Mouse (Mus musculus) left cerebral cortex, postnatal 10 days (tissue): ENCODE results near the gene Nlrc4. TPM values are rescaled to one million over a fixed set of nuclear protein-coding genes. Genes with fewer than 3 reads are reported as not detected.
"Not testable (repeated sequence)": the region's sequence is repeated elsewhere in the genome, so short reads cannot be mapped to it uniquely, and the experiment has no call there.

ENCODE experiments used
- DNase-seq, 2 experiments: peaks; one replicate each; pipeline ENCODE4 v3.0.0; 2021 to 2022; ENCODE audit warnings: low spot score in 2 of 2, mixed read lengths in 1 of 2; ENCODE audit errors: extremely low spot score in 1 of 2
- intact Hi-C: fragments of 180-260 bp; cut with DNase I; formaldehyde crosslinking; loops from one replicate; pipeline ENCODE4 v1.15.1; 2025
- total RNA-seq, 2 experiments: library from RNA; stranded (reverse); gene quantifications; 2 replicates each; pipeline ENCODE4 v1.2.3; 2021

Nlrc4 gene
- total RNA-seq: under 1 TPM; 0.11 to 0.28 TPM

DNA sequence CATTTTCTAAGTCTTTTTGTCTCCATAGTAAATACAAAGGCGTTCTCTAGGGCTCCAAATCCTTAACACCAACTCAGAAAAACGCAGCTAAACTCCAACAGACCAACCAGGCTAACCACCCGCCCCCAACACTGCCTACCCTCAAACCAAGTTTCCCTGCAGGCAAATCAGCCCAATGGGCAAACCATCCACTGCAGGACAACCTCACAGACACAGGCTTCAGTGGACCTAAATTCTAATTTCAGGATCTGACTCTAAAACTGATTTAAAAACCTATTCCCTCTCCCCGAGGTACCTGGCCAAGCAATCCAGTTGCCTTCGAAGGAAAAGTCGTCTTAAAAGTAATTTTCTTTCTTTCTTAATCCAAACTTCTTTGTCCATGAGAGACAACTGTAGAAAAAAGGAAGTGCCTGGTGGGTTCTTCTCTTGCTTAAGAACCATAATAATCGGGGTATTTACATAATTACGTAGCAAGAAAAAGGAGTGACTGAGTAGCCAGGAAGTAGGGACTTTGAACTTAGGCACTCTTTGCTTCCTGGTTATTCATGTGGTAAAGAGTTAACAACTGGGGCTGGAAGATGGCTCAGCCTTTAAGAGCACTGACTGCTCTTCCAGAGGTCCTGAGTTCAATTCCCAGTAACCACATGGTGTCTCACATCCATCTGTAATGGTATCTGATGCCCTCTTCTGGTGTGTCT lies at the start of gene Nlrc4:
Gene Nlrc4 (minus strand): TSS at position 432 of the 698 bp plus-strand sequence.
- intact Hi-C loops: no loop called here
- DNase-seq: no peak

DNA sequence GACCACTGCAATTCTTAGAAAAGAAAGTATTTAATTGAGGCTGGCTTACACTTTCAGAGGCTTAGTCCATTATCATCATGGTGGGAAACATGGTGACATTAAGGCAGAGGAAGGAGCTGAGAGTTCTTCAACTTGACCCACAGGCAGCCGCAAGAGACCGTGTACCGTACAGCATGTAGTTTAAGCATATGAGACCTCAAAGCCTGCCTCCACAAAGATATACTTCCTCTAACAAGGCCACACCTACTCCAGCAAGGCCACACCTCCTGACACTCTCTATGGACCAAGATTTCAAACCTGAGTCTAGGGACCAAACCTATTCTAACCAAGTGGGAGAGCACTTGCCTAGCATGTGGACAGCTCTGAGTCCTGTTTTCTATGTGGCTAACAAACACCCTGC lies 49.7 kb upstream of the Nlrc4 start:
- intact Hi-C loops: no loop called here
- no peak for DNase-seq

DNA sequence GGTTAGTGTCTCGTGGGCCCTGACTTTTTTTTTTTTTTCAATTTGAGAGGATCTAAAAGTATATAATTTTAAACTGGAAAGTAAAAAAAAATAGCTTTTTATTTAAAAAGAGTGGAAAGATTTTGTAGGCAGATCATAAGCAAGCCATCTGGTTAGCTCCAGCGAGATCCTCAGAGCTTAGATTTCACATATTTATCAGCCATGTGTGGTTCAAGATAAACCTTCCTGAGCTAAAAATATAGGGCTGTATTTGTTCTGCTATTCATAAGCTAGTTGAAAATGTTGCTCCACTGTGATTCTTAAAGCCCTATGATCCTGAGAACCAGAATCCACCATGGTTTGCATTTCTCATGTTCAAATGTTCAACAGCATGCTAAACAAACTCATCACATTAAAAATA lies 49.0 kb upstream of the Nlrc4 start:
- intact Hi-C loops: no loop called here
- peak in 1 of 2 experiments; percentile 38 for DNase-seq

DNA sequence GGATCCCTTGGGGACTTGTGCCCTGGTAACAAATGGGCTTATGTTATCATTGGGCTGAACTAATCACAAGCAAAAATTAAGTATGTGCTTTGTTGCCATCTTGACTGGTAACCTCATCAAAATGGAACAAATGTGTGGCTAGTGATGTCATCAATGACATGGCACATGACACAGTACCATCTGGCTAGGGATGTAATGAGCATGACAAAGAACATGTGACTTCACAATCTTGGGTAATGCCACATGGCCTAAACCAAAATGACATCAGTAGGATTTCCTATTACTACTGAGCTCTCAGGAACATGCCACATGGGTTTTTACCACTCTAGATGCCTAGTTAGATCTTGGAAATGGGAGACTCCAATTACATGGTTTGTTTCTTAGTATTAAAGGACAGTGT lies 42.1 kb upstream of the Nlrc4 start:
- intact Hi-C loops: no loop called here

DNA sequence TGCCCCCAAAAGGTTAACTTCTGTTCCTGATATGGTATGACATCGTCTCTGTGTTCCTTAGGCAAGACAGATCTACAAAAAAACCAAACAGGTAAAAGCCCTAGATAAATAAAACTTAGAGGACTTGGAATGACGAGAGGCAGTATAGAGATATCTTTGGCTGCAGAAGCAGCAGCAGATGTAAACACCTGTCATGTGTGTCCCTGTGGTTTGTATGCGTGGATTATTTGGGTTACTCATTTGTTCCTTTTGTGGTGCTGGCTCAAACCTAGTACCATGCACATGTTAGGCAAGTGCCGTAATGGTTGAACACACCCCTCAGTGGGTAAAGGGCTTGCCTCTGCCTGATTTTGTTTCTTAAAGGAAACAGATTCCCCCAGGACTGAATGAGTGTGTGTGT lies 41.3 kb upstream of the Nlrc4 start:
- intact Hi-C loops: no loop called here
- DNase-seq: no peak

More for the DNA sequence above, 42.1 kb upstream of the Nlrc4 start:
- DNase-seq: no peak

DNA sequence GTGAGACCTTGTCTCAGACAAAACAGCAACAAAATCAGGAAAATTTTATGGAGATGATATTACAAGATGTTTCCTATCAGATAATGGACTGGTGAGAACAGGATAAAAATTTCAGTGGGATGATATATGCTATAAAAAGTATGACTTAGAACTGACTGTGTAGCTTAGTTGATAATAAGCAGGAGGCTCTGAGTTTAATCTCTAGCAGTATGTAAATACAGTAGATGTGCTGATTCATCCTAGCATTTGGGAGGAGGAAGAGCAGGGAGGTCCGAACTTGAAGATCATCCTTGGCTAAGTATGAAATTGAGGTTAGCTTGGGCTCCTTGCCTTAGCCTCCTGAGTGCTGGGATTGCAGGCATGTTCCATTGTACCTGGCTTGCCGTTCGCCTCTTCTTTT lies 32.6 kb upstream of the Nlrc4 start:
- DNase-seq: no peak
- intact Hi-C loops: no loop called here

DNA sequence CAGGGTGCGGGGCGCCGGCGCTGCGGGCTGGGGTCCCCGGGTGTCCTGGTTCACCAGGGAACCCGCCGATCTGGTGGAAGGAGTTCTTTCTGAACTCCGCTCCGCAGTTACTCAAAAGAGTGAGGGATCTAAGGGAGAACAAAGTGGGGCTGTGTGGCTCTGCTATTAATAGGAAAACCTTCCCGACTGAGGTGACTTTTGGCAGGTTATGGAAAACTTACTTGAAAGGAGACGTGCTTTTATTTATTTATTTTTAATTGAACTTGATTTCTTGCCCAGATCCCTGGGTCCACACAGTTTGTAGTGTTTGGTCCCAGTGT lies 30.9 kb upstream of the Nlrc4 start:
- intact Hi-C loops: no loop called here
- no peak for DNase-seq

DNA sequence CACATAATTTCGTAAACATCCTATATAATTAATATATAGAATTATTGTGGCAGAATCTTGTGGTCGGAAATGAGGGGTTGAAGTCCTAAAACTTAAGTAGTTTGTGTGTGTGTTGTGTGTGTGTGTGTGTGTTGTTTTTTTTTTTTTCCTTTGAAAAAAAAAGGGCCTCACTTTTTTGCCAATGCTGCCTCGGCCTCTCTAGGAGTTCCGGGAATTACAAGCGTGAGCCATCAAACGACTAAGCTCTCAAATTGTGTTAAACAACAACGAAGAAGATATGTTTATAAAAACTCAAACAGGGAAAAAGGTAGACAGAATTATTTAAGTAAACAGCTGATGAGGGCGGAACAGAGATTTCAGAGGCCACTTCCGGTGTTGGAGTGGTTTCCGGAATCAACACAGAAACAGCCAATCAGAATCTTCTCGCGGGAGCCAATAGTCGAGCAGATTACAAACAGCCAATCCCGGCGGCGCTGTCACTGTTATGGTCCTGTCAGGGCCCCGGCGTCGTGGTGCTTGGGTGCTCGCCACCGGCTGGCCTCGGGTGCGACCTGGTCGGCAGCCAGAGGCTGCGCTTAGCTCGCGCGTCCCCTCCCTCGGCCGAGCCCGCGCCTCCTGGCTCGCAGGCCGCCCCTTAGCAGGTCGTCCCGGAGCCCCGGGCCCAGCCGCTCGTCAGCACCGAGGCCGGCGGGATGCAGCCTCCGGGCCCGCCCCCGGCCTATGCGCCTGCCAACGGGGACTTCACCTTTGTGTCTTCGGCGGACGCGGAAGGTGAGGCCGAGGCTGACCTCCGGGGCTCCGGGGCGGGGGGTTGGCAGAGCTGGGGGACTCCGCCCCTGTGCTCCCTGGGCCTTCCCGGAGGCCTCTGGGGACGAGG lies 30.3 kb upstream of the Nlrc4 start, which contains the start of gene Yipf4:
Gene Yipf4 (plus strand): TSS at position 470 of the 877 bp plus-strand sequence.
- intact Hi-C loops: no loop called here
- DNase-seq: peak; percentile 95 to 97

DNA sequence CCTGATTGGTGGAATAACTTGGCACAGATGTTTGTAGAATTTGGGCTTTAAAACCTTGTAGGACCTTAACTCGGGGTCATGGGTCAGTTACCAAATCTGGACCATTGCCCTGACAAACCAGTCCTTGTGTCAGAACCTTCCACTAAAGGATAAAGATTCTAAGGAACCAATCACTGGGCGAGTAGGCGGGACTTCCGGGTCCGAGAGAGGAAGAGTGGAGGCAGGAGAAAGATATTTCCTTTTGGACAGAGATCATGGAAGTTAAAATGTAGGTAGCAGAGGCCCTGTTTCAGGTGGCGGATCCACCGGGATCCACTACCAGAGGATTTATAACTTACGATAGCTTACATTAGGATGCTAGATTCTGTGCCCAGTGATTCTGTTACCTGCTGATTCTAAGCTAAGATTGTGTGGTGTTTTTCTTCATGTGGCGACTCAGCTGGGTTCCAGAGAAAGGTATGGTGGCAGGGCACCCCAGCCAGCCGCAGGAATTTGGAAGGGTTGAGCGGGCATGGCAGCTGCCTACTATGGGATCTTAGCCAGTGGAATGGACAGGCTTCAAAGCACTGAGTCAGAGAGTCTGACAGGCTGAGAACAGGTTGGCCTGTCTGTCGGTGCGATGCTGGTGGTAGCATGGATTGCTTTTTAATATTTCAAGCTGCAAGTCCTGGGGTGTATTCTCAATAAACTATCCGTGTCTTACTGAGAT lies 21.6 kb upstream of the Nlrc4 start:
- DNase-seq: no peak
- intact Hi-C loops: no loop called here

DNA sequence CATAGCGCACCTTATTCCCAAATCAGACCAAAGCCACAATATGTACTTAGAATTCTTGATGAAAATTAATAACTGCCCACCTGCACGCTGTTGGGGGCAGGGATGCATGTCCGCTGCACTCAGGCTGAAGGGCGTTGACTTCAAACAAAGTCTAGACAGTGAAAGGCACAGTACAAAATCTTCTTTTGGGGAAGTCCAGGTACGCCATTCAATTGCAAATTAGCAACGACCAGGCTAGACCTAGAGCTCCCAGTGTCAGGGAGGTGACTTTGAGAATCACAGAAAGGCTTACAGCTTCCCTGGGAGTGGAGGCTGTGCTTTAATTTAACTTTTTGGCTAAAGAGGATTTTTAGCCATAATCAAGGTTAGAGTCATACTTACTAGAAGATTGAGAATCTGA lies 11.2 kb upstream of the Nlrc4 start:
- intact Hi-C loops, DNase-seq: not testable (repeated sequence)

DNA sequence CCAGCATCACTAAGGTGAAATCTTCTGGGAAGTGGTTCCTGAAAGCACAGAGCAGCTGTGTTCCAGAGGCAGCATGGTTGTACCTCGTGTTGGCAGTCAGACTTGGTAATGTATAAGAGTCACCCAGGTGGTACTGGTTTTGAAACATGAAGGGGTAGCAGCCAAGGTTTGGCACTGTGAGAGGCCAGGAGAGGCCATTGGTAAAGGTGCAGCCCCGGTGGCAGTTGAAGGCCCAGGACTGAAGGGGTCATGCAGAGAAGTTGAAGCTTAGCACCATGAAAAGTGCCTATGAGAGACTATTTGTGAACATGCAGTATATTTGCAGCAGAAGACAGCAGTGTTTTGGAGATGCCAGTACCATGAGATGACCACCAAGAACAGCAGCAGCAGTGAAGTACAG lies 9.0 kb upstream of the Nlrc4 start:
- intact Hi-C loops, DNase-seq: not testable (repeated sequence)

DNA sequence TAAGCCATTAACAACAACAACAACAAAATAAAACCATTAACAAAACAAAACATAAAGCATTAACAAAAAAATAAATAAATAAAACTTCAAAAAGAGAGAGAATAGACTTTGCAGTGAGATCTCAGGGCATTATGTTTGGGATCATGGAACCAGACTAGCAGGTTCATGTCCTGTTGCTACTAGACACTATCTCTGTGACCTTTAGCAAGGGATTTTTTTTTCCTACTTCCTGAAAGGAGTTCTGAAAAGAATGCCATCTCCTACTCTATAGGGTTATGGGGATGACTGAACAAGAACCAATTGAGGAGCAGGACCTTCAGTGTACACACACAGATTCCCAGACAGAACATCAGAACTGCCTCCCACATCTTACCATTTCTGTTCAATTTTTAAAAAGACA lies 4.6 kb upstream of the Nlrc4 start:
- intact Hi-C loops: no loop called here

DNA sequence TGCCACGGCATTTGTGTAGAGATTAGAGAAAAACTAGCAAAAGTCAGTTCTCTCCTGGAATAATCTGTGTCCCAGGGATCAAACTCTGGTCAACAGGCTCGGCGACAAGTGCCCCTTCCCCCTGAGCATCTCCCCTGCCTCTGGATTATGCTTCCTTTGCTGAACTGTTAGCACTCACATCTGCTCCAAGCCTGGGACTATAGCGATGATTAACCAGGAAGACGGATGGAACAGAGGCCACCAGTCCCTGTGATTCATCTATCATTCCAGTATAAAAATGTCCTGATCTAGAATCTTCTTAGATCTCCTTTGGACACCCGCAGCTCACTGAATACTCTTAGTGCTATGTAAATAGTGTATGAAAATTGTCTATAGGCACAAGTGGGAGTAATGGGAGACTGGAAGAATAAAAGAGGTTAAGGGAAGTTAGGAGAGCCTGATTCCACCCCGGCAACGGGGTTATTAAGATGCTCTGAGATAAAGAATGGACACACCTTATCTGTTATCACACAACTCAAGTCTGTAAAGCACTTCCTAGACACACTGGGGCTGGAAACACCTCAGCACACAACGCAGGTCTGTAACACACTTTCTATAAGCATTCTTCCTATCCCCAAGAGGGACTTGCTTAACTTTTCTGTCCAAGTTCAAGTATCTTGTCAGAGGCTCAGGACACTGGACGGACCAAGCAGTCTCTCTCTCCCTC lies 817 bp downstream of the Nlrc4 start:
- intact Hi-C loops: no loop called here
- no peak for DNase-seq

More for the DNA sequence above, 4.6 kb upstream of the Nlrc4 start:
- no peak for DNase-seq

DNA sequence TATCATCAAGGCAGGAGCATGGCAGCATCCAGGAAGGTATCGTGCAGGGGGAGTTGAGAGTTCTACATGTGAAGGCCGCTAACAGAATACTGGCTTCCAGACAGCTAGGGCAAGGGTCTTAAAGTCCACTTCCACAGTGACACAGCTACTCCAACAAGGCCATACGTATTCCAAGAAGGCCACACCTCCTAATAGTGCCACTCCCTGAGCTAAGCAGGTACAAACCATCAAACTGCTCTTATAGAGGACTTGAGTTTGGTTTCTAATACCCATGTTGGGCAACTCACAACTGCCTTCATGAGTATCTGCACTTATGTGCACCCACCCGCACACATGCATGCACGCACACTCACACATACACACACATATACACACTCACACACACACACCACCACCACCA lies 2.1 kb downstream of the Nlrc4 start:
- intact Hi-C loops: no loop called here
- DNase-seq: no peak

DNA sequence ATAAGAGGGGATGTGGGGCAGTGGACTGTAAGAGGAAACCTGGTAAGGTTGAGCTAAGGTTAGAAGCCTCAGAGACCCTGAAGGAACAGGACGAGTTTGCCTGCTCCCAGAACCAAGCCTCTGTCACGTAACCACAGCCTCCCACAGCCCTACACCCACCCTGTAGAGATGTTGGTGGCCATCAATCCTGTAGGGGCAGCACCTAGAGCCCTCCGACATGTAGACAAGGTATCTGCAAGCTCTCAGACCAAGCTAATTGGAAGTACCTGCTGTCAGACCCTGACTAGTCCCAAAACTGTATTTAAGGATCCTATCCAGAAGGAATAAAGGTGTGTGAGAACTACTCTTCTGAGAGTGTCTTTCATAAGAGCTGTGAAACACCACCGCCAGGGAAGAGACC lies 3.5 kb downstream of the Nlrc4 start:
- no peak for DNase-seq
- intact Hi-C loops: no loop called here

DNA sequence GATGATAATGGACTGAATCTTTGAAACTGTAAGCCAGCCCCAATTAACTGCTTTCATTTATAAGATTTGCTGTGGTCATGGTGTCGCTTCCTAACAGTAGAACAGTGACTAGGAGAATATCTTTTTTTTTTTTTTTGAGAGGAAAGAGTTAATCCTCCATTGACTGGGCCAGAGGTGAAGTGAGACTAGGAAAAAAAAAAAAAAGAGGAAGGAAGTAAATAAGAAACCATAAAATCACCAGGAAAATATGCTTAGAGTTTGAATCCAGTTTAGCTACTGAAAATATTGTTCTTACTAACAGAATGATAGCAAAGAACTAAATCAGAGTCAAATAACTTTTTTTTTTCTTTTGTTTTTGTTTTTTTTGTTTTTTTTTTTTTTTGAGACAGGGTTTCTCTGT lies 4.3 kb downstream of the Nlrc4 start:
- intact Hi-C loops: no loop called here
- DNase-seq: no peak

DNA sequence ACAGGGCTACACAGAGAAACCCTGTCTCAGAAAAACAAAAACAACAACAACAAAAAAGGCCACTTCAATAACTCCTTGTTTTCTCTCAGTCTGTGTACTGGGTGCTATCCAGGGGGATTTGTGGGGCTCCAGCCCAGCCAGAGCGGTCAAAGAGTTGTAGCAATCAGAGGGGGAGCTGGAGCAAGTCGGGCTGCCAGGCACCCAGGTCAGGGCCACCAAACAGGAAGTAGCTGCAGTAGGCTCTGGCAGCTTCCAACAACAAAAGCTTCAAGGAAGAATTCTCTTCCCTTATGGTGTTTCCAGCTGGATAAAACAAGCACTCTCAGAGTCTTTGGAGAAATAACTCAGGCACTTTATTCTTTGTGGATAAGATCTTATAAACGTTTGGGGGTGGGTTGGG lies 5.0 kb downstream of the Nlrc4 start:
- intact Hi-C loops: no loop called here
- DNase-seq: no peak

DNA sequence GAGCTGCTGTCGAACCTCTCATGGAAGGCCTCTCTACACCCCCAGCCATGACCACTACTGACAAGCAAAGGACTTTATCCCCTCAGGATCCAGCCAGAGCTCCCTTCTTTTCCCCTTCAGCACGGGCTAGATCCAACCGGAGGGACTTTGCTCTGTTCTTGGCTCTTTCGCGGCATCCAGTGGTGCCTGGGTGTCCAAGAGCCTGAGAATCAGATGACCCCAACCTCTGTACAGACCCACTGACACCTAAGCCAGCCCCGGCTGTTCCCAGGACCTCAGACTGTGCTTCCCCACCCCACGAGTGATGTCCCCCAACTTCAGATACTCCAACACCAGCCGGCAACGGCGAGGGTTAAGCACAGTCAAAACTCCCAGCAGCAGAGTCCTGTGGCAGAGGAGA lies 9.2 kb downstream of the Nlrc4 start:
- no peak for DNase-seq
- intact Hi-C loops: no loop called here

DNA sequence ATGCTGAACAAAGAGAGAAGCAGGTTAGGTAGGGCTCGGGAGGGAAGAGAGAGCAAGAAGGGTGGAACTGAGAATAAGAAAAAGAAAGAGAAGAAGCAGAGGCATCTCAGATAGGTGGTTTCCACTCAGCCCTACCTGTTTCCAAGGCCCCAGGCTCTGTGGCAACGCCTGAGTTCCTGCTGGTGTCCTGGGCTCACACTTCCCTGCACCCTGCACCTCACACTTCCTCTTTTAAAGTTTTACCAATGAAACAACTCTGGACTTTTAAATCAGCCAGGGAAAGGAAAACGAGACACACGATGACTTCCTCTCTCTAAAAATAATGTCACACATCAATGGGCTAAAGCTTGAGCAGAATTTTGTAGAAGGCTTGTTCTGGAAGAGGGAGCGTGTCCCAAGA lies 18.5 kb downstream of the Nlrc4 start:
- no peak for DNase-seq
- intact Hi-C loops: no loop called here
